Mouse (Mus musculus) Patski (cell line): ENCODE measurements around the gene Vwf. TPM values are rescaled to one million over a fixed set of nuclear protein-coding genes. Genes with fewer than 3 reads are reported as not detected.
A peak's percentile ranks its signal among the peaks of the same experiment; 100 is the strongest.

ENCODE experiments used
- ATAC-seq: fragments of 100-300 bp; one replicate; pipeline ENCODE4 v1.8.0; 2021
- CTCF ChIA-PET: fragments of 350-600 bp; sonication (Branson Sonifier 250); formaldehyde crosslinking; loops from one replicate; lab custom pipeline; 2022; ENCODE audit warnings: inconsistent platforms; lab: Charles Lee
- POLR2A ChIA-PET: fragments of 350-600 bp; sonication (Branson Sonifier 250); formaldehyde crosslinking; loops from one replicate; lab custom pipeline; 2022; ENCODE audit warnings: antibody characterized with exemption, inconsistent platforms; lab: Charles Lee
- DNase-seq: peaks from one replicate; pipeline ENCODE4 v3.0.0-alpha.2; 2011; ENCODE audit warnings: low read depth, low spot score
- H3K27me3 ChIP-seq: fragments of 371-371 bp; one replicate; pipeline ENCODE4 v1.5.1; 2021
- CTCF ChIP-seq: fragments of 100-300 bp; IDR thresholded peaks from one replicate; pipeline ENCODE4 v1.5.1; 2021
- in situ Hi-C: fragments of 300-500 bp; cut with MboI; formaldehyde crosslinking; loops from 3 replicates; pipeline ENCODE4 v1.11.1; 2018; ENCODE audit warnings: low pct_unique_long_range_greater_than_20kb, mixed read lengths
- polyA plus RNA-seq: library from polyadenylated mRNA; unstranded; gene quantifications from one replicate; pipeline ENCODE4 v1.2.3, GENCODE M21; 2021

Gene Vwf
- polyA plus RNA-seq, 1 experiment from 2014 or later, result 0.15 TPM

DNA sequence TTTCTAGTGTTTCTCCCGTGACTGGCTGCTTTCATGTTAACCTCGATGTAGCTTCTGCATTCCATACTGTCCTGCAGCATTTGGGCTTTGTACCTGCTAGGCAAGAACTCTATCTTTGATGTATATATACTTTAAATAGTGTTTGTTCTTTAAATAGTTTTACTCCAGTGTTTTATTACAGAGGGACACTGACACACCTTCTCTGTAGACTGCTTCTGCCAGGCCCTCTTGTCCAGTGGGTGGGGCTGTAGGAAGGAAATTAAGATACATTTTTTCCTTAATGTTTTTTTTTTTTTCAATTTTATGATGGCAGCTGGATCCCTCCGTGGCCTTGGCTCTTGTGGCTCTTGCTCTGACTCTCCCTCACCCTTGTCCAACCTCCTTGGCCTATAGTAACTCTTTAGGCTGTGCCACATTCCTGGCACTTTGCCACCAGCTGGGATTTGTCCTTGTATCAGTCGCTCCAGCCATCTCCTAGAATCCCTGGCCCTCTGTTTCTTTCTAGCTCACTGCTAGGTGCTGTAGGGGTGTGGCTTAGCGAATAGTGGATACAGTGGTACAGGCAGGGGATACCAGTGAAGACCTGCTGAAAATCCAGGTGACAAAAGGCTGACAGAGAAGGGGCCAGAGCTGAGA is 24.9 kb upstream of the Vwf start:
- no peak for TF ChIP-seq CTCF
- no peaks in the 10 kb centered on the region for H3K27me3 ChIP-seq
- no peak for DNase-seq
- ChIA-PET POLR2A (interaction anchor here (1.1 kb wide), 1 partner anchor 27 kb away, joined by 3 read pairs; the partner anchor contains the start of gene Cd9), CTCF (no interaction called here)
- no peak for ATAC-seq
- in situ Hi-C loops, result no loop called here

- in situ Hi-C loops, result no loop called here
- CTCF ChIA-PET, result no interaction called here
- POLR2A ChIA-PET, result no interaction called here
- no peak for TF ChIP-seq CTCF
- no peaks in the 10 kb centered on the region for H3K27me3 ChIP-seq
- DNase-seq, result no peak
- no peak for ATAC-seq
These were observed 22.5 kb upstream of the Vwf start for GRCm38 (mm10) chr6:125524027-125524426.

DNA sequence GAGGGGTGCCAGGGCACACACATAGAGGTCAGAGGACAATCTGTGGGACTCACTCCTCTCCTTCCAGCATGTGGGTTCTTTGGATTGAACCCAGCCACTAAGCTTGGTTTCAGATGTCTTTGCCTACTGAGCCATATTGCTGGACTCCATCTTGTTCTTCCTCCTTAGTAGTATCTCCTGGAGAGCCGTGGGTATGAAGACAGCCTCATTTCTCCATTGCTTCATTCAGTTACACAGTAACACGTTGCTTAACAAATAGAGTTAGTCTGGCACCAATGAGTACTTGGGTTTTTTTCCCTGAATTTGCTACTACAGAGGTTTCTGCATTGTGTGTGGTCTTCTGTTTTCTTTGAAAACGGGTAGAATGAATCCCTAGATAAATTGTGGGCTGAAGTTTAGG is 20.5 kb upstream of the Vwf start:
- in situ Hi-C loops, result no loop called here
- ChIA-PET CTCF (no interaction called here), POLR2A (no interaction called here)
- ATAC-seq (no peak), DNase-seq (no peak)
- TF ChIP-seq CTCF, result no peak
- H3K27me3 ChIP-seq, result no peaks in the 10 kb centered on the region

GRCm38 (mm10) chr6:125528614-125529200 is 17.9 kb upstream of the Vwf start:
- in situ Hi-C loops, result no loop called here
- H3K27me3 ChIP-seq, result no peaks in the 10 kb centered on the region
- DNase-seq (no peak), ATAC-seq (no peak)
- TF ChIP-seq CTCF, result no peak
- ChIA-PET CTCF (no interaction called here), POLR2A (no interaction called here)

GRCm38 (mm10) chr6:125529479-125529878 is 17.1 kb upstream of the Vwf start:
- ATAC-seq (no peak), DNase-seq (no peak)
- ChIA-PET POLR2A (no interaction called here), CTCF (interaction anchor here (0.7 kb wide), 1 partner anchor 9 kb away, joined by 3 read pairs; no protein-coding TSS in a partner anchor)
- no peak for TF ChIP-seq CTCF
- in situ Hi-C loops, result no loop called here
- no peaks in the 10 kb centered on the region for H3K27me3 ChIP-seq

DNA sequence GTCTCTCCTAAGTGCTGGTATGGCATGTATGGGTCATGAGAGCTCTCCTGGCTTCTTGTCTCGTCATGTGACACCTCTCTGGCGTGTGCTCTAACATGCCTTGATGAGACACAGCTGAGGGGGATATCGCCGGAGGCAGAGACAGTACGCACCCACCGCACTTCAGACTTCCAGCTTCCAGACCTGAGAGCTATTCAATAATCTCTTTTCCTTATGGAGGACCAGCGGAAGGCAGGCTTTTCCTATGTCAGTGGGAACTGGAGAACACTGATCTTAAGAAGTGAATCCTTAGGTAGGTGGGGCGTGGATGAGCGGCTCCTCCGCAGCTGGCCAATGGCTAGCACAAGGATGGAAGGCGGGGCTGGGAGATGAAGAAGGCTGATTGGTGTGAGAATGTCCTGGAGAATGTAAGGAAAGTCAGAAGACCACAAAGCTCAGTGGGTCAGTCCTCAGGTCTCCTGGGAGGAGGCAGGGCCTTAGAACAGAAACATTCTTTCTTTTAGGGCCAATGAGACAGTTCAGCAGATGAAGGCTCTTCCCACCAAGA is 13.4 kb upstream of the Vwf start:
- in situ Hi-C loops, result no loop called here

GRCm38 (mm10) chr6:125534990-125535389 is 11.6 kb upstream of the Vwf start:
- ChIA-PET CTCF (no interaction called here), POLR2A (no interaction called here)
- no peak for TF ChIP-seq CTCF
- in situ Hi-C loops, result no loop called here
- ATAC-seq (no peak), DNase-seq (no peak)
- no peaks in the 10 kb centered on the region for H3K27me3 ChIP-seq

More for the DNA sequence above, 13.4 kb upstream of the Vwf start:
- CTCF ChIA-PET, result interaction anchor here (1.0 kb wide), 1 partner anchor 18 kb away, joined by 4 read pairs; no protein-coding TSS in a partner anchor
- H3K27me3 ChIP-seq, result no peaks in the 10 kb centered on the region
- DNase-seq (no peak), ATAC-seq (no peak)
- TF ChIP-seq CTCF, result no peak
- POLR2A ChIA-PET, result interaction anchor here (0.5 kb wide), 1 partner anchor 32 kb away, joined by 3 read pairs; no protein-coding TSS in a partner anchor

DNA sequence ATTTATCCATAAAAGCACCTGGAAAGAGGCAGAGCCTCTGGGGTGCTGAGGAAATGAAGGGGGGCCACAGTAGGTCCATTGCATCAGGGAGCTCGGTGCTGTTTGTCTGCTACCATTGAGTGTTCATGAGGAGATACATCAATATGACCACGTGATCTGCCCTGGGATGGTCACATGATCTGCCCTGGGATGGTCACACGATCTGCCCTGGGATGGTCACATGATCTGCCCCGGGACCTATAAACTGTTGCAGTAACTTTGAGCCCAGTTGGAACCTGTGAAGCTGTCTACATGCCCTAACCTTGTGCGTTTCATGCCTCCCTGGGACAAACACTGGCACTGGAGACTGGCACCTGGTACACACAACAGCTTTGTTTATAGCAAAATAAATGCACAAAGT is 8.1 kb upstream of the Vwf start:
- DNase-seq (no peak), ATAC-seq (no peak)
- POLR2A ChIA-PET, result no interaction called here
- in situ Hi-C loops, result no loop called here
- TF ChIP-seq CTCF, result no peak
- H3K27me3 ChIP-seq, result no peaks in the 10 kb centered on the region
- CTCF ChIA-PET, result interaction anchor here (0.9 kb wide), 1 partner anchor 9 kb away, joined by 3 read pairs; no protein-coding TSS in a partner anchor

- ATAC-seq (no peak), DNase-seq (no peak)
- in situ Hi-C loops, result no loop called here
- CTCF ChIA-PET, result no interaction called here
- H3K27me3 ChIP-seq, result no peaks in the 10 kb centered on the region
- TF ChIP-seq CTCF, result no peak
- POLR2A ChIA-PET, result no interaction called here
These were observed 7.2 kb upstream of the Vwf start for GRCm38 (mm10) chr6:125539423-125539822.

DNA sequence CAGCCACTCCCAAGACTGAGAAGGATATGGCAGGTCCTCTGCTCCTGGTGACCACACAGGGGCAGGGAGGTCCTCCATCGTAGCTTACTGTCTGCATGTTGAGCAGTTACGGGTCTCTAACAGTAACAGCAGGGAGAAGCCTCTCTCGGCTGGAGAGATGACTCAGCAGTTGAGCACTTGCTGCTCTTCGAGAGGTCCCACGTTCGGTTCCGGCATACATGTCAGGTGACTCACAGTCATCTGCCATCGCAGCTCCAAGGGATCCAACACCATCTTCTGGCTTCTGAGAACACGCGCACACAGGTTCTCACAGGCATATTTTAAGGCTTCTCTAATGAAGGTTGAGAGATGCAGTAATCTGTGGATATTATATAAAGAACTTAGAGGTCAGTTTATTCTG is 6.4 kb upstream of the Vwf start:
- H3K27me3 ChIP-seq, result no peaks in the 10 kb centered on the region
- ATAC-seq, result no peak
- no peak for TF ChIP-seq CTCF
- CTCF ChIA-PET, result interaction anchor here (1.2 kb wide), 1 partner anchor 10 kb away, joined by 4 read pairs; no protein-coding TSS in a partner anchor
- DNase-seq, result no peak
- POLR2A ChIA-PET, result no interaction called here
- in situ Hi-C loops, result no loop called here

DNA sequence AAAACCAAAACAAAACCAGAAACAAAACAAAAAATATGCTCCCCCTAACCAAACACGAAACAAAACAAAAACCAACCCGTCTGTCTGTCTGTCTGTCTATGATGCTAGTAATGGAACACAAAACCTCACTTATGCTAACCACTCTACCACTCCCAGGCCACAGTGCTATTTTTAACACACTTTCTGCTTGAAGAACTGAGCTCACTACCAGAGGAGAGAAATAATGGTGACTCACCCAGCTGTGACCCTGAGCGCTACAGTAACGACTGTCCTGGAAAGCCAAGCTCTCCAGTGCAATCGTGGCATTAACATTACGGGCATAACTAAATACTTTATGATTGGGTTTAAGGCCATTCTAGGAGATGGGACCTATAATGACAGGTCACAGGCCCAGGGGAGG is 5.7 kb upstream of the Vwf start:
- DNase-seq, result peak; percentile 12
- TF ChIP-seq CTCF, result no peak
- POLR2A ChIA-PET, result no interaction called here
- no peak for ATAC-seq
- CTCF ChIA-PET, result interaction anchor here (1.2 kb wide), 1 partner anchor 10 kb away, joined by 4 read pairs; no protein-coding TSS in a partner anchor
- H3K27me3 ChIP-seq, result no peaks in the 10 kb centered on the region
- in situ Hi-C loops, result no loop called here
